Mouse (Mus musculus) mouse trophoblast stem cell (cell line): ENCODE results near the gene Gipr.
"Not testable (repeated sequence)": the region's sequence is repeated elsewhere in the genome, so short reads cannot be mapped to it uniquely, and the experiment has no call there.

Source experiments
- in situ Hi-C, 2 experiments: fragments of 300-500 bp; cut with MseI, MboI; formaldehyde crosslinking; loops; 2 replicates in 1 of 2; 3 replicates in 1 of 2; pipeline ENCODE4 v1.15.1; 2025

Gipr gene

DNA sequence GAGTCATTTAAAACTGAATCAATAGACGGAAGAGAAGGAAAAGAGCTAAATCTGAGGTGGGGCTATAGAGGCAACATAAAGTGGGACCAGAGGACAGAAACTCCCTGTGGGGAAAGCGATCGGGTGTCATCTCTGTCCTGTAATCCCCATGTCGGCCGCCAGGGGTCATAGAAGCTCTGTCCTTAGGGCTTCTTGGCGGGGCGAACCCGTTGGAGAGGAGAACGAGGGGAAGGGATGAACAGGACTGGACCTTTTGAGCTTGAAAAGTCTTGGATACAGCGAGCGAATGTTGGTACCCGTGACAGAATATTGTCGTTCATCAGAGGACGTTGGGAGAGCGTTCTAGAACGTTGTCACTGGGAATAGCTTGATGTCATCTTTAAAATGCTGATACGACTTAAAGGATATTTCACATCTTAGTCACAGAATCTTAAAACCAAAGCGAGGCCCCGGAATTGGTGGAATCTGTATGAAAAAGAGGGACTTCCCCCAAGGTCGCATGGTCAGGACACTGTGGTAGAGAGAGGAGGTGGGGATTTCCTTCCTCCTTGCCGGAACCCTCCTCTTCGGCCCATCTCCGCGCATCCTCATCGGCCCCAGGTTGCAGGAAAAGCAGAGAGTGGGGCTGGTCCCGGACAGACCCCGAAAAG lies 12.6 kb upstream of the Gipr start:
- in situ Hi-C loops = loop anchor here in 1 of 2 experiments (5.0 kb wide), 1 partner anchor 104 kb away; the partner anchor contains the start of genes Ppm1n and Rtn2

GRCm38 (mm10) chr7:19178035-19178434 lies 12.1 kb upstream of the Gipr start:
- in situ Hi-C loops = loop anchor here in 1 of 2 experiments (5.0 kb wide), 1 partner anchor 104 kb away; the partner anchor contains the start of genes Ppm1n and Rtn2

GRCm38 (mm10) chr7:19177216-19177615 lies 11.3 kb upstream of the Gipr start:
- in situ Hi-C loops = loop anchor here in 1 of 2 experiments (5.0 kb wide), 1 partner anchor 105 kb away; the partner anchor contains the start of genes Ppm1n and Rtn2

DNA sequence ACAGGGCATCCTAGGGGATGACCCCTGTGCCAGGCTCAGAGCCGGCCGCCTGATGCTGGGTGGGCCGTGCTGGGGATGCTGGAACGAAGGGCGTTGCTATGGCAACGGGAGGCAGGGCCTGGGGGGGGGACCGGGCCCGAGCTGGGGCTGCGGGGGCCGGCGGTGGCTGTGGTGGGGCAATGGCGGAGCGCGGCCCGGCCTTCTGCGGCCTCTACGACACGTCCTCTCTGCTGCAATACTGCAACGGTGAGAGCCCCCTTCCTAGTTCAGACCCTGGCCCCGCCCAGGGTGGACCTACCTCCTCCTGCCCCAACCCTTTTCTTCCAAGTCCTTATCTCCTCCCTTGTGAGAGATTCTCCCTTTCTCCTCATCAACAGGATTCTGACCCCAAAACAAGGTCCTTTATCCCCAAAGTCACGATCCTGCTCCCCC lies 10.6 kb upstream of the Gipr start:
- in situ Hi-C loops = loop anchor here in 1 of 2 experiments (5.0 kb wide), 1 partner anchor 106 kb away; the partner anchor contains the start of genes Ppm1n and Rtn2

GRCm38 (mm10) chr7:19175708-19176515 lies 10.0 kb upstream of the Gipr start, which contains the start of gene Eml2:
Gene Eml2, plus strand, starts transcription at chr7:19176421.
- in situ Hi-C loops = loop anchor here in 1 of 2 experiments (5.0 kb wide), 1 partner anchor 106 kb away; the partner anchor contains the start of genes Ppm1n and Rtn2

DNA sequence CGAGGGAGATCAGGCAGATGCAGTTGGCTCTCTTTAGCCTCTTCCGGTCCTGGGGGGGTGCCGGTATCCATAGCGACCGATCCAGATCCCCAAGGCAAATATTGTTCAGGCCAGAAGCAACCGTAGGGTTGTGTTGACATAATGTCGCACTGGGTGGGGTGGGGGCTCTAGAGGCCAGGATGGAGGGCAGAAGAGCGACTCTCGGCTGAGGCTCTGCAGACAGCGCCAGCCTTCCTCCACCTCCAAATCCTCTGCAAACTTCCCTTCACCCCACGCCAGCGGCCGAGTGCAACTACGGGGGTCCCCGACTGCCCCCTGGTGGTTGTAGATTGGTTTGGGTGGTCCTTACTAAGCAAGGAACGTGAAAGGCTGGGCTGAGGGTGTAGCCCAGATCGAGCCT lies 6.9 kb upstream of the Gipr start:
- in situ Hi-C loops = no loop called here

DNA sequence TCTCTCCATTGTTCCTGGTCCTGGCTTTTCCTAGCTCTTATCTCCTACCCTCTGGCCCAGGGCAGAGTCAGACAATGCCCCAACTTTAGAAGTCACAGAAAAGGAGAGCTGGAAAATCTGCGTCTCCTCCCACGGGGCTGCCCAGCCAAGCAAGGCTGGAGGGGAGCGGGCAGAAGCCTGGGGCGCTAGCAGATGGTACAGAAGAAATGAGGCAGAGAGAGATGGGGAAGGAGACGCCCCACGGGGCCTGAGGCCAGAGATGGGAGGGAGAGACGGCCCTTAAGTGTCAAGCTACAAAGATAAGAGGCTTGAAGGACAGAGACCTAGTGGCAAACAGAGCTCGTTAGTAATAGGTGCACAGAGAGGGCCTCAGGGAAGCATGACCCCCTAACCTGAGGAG lies 5.9 kb upstream of the Gipr start:
- in situ Hi-C loops = no loop called here

DNA sequence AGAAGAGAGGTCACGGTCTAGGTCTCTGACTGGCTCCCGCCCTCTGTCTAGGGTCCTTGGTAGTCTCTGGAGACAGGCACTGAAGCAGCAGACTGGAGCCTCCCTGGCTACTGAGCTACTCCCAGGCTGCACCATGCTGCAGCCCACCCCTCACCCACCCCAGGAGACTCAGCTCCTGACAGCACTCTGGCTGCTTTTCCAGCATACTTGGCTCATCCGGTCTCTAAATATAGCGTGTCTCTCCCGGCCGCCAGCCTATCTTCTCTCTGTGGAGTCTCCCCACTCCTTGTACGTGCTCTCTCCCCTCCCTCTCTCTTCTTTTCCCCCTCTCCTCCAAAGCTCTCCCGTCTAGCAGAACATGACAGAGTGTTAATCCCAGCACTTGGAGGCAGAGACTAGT lies 4.2 kb upstream of the Gipr start:
- in situ Hi-C loops = no loop called here

DNA sequence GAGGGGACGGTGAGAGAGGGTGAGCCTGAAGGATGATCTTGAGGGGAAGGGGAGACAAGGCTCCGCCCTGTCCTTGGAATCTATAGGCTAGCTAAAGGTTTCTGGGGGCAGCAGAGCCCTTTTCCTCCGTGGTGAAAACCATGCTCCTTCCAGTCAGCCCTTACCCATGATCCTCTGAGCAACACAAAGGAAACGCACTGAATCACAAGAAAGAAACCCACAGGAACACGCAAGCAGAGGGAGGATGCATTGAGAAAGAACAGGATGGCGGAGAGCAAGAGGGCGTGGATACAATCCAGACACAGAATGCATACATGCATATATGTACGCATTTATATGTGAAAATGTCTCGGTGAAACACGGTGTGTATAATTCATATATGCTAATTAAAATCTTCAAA lies 3.6 kb upstream of the Gipr start:
- in situ Hi-C loops = no loop called here

DNA sequence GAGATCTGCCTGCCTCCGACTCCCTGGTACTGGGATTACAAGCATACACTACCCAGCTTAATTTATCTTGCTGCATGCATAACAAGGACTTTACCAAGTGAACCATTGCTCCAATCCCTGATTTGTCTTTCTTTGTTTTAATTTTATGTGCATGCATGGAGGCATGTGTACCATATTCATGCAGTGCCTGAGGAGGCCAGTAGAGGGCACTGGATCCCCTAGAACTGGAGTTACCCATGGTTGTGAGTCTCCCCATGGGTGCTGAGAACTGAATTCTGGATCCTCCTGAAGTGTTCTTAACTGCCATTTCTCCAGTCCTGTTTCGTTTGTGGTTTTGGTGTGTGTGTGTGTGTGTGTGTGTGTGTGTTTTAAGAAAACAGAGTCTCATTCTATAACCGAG lies 1.1 kb upstream of the Gipr start:
- in situ Hi-C loops = no loop called here

DNA sequence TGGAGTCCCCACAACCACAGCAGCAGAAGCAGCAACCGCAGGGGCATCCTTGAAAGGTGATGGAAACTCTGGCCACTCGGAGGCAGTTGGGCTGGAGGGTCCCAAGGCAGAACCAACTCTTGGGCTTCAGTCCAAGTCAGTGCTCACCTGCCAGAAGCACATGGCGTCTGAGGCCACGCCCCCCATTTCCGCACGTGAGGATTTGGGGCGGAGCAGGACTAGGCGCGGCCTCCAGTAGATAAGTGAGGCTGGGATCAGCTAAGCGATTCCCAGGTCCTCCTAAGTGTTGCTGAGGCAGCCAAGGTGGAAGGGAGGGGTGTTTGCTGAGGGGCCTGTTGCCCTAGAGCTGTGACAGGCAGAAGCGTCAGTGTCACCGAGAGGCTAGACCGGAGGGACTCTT lies 949 bp downstream of the Gipr start:
- in situ Hi-C loops = no loop called here

DNA sequence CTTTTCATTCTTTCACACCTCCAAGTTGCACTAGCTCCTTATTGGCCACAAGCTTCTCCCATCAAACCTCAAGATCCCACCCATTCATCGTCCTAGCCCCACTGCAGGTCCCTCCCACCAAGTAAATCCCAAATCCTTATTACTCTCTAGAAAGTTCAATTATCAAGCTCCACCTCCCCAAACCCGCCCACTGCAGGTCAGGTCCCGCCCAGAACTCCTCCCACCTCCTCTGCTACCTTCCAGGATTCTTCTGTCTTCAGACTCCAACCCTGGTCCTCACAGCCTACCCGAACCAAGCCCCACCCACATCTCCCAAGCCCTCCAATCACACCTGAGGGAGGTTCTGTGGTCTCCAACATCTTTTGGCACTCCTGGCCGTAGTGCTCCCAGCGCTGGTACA lies 1.7 kb downstream of the Gipr start:
- in situ Hi-C loops = no loop called here

DNA sequence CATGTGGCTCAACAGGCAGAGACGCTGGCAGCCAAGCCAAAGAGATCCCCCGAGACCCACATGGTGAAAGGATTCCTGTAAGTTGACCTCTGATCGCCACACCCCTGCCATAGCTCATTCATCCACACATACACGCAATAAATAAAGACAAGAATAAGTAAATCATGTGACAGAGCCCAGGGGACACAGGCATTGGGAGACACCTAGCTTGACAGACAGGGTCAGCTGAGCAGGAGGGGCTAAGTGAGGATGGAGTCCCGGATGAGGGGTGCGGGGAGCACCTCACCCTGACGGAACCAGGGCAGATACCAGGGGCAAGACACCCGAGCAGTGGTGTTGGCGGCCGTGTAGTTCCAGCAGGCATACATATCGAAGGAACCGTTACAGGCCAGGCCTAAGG lies 2.2 kb downstream of the Gipr start:
- in situ Hi-C loops = no loop called here

DNA sequence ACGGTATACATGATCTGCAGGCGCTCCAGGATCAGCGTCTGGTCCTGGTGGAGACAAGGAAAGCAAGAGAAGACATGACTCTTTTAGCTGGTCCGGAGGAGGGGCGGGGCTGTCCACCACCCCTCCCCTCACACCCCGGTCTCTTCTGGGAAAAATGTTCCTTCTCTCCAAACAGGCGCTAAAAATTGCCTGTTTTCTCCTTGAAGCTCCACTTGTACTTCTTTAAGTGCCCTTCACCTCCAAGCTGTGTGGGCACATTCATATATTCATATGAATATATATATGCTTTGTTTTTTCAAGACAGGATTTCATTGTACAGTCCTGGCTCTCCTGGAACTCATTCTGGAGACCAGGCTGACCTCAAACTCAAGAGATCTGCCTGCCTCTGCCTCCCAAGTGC lies 3.0 kb downstream of the Gipr start:
- in situ Hi-C loops = no loop called here

- in situ Hi-C loops = no loop called here
Measured at GRCm38 (mm10) chr7:19160115-19160514, 5.8 kb downstream of the Gipr start.

DNA sequence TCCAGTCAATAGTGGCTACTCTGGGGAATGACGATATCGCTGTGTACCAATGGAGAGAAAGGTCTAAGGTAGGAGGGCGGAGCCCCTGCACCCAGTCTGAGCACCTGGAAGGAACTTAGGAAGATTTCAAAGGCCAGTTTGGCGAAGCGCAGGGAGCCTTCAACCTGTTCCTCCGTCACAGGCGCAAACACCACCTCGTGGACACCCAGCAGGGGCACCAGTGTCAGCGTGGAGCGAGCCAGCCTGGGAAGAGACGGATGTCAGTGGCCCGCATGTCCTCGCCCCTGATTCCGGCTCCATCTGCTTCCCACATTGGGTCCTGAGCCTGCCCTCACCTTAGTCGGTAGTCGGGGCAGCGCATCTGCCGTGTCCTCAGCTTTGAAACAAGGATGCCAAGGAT lies 6.5 kb downstream of the Gipr start:
- in situ Hi-C loops = no loop called here

DNA sequence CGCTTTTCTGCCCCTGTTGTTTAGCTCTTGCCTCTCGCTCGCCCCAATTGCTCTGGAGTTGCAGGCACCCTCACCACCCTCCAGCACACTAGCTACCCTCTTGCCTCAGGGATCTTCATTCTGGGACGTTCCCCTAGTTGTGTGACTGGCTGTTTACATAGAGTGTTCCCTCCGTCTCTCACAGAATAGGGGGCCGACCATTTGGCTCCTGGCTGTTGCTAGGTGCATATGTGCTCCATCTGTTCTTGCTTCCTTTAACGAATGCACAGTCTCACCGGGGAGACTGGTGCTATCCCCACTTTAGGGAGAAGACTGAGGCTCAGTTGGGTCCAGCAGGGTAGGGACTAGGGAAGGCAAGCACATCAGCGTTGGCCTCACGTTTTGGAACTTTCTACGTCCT lies 7.3 kb downstream of the Gipr start:
- in situ Hi-C loops = no loop called here

- in situ Hi-C loops = no loop called here
Measured at GRCm38 (mm10) chr7:19157160-19157800, 8.6 kb downstream of the Gipr start.

DNA sequence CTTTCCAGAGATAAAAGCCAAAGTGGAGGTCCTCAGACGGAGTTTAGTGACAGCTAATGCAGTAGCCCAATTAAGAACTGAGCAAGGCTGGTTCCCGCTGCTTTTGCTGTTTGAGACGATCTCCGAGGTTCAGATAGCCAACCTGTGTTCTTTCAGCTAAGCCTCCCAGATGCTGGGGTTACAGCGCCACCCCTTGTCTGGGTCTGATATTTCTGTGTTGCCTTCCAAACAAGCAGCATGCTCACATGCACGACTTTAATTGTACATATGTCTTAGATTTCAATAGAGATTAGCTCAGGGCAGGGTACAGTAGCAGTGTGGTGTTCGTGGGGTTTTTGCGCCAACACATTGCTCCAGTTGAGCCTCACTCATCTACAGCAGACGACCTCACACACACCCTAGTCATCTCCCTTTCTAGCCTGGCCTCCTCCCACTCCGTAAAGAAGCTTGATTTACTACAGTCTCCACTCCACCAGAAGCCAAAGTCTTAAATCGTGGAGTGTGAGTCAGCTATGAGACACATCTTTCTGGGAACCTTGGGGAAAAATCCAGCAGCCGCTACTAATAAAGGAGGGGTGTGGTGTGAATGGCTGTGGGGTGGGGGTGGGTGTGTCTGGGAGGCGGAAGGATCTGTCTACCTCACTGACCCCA lies 10.0 kb downstream of the Gipr start:
- in situ Hi-C loops = no loop called here

GRCm38 (mm10) chr7:19154796-19155195 lies 11.1 kb downstream of the Gipr start:
- in situ Hi-C loops = no loop called here

DNA sequence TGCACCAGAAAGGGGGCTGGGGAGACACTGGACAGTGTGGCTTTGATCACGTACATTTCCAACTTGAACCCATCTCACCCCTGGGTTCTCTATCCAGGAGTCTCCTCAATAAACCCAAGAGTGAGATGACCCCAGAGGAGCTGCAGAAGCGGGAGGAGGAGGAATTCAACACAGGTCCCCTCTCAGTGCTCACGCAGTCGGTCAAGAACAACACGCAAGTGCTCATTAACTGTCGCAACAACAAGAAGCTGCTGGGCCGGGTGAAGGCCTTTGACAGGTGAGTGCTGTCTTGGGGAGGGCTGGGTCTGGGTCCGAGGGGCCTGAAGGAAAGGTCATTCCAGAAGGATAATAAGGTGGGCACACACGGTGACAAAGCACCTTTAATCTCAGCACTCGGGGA lies 14.8 kb downstream of the Gipr start:
- in situ Hi-C loops = not testable (repeated sequence)

GRCm38 (mm10) chr7:19149626-19150025 lies 16.3 kb downstream of the Gipr start, which contains the start of gene Snrpd2:
Gene Snrpd2, plus strand, starts transcription at chr7:19149722.
- in situ Hi-C loops = no loop called here
